Mouse (Mus musculus) 3T3-L1 (cell line): ENCODE data around the gene Eif3g.

Experiments
- DNase-seq: peaks from one replicate; pipeline ENCODE4 v3.0.0-alpha.2; 2015; ENCODE audit warnings: low read depth, low spot score

Eif3g gene

GRCm38 (mm10) chr9:20898511-20899073 lies at the start of gene Eif3g:
Gene Eif3g (minus strand): TSS chr9:20898623.
- DNase-seq: peak; percentile 80

GRCm38 (mm10) chr9:20946066-20946880 lies 47.9 kb upstream of the Eif3g start:
- DNase-seq: peak; percentile 67

GRCm38 (mm10) chr9:20944697-20945370 lies 46.4 kb upstream of the Eif3g start:
- peak; percentile 78 for DNase-seq

DNA sequence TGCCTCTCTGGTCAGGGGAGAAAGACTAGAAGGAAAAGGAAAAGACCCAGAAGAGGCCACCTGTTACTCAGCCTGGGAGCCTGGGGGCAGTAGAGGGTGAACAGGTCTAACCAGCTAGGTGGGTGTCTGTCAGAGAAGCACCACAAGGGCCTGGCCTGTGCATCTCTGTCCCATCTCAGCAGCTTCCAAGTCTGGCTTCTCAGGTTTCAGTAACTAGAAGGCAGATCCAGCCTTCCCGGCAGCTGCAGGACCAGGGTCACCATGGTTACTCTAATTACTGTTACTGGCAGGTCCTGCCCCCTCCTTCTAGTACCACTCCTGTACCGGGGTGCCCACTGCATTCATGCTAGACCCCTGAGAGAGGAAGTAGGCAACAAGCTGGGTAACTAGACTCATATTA lies 45.5 kb upstream of the Eif3g start:
- peak; percentile 47 for DNase-seq

DNA sequence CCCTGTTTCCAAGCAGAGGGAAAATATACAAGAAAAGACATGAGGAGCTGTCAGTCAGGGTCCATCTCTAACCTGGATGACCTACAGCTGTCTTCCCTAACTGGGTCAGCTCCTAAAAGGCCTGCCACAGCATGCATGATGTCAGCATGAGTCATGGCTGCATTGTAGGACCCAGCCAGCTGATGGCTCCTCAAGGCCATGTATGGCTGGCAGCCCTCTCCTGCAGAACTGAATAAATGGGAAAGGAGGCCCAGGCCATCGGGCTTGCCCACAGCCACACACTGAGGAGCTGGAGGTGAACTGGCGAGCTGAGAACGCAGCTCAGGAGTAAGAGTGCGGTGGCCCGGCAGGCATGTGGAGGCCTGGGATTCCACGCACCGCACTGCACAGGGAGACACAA lies 45.0 kb upstream of the Eif3g start:
- peak; percentile 82 for DNase-seq

- no peak for DNase-seq
Observed at GRCm38 (mm10) chr9:20923258-20923657, 24.8 kb upstream of the Eif3g start.

DNA sequence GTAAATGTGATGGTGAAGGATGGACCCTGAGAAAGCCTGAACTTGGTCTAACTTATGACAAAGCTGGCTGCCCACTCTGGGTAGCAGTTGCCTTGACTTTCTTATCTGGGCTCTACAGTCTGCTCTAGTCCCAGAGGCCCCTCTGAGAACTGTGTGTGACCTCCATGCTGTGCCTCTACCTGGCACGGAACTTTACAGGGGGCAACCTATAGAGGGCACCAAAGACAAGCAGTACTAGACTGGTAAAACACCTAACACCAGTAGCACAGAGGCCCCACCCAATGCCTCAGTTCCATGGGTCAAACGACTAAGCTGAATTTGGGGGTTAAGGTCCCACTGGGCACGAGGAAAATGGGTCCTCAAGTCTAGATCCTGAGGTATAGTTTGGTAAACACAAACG lies 17.7 kb upstream of the Eif3g start:
- DNase-seq: peak; percentile 50

- no peak for DNase-seq
Observed at GRCm38 (mm10) chr9:20909948-20910347, 11.5 kb upstream of the Eif3g start.

DNA sequence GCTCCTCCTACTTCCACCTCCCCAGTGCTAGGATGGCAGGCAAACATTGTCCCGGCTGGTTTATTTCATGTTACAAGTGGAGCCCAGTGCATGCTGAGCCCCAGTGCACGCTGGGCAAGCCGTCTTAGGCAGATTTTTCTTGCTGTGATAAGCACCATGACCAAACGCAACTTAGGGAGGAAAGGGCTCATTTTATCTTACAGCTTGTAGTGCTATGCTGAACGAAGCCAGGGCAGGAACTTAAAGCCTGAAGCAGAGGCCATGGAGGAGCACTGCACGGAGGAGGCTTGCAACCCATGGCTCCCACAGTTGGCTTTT lies 3.7 kb upstream of the Eif3g start:
- no peak for DNase-seq

- peak; percentile 70 for DNase-seq
Observed at GRCm38 (mm10) chr9:20901466-20902173, 3.2 kb upstream of the Eif3g start.

DNA sequence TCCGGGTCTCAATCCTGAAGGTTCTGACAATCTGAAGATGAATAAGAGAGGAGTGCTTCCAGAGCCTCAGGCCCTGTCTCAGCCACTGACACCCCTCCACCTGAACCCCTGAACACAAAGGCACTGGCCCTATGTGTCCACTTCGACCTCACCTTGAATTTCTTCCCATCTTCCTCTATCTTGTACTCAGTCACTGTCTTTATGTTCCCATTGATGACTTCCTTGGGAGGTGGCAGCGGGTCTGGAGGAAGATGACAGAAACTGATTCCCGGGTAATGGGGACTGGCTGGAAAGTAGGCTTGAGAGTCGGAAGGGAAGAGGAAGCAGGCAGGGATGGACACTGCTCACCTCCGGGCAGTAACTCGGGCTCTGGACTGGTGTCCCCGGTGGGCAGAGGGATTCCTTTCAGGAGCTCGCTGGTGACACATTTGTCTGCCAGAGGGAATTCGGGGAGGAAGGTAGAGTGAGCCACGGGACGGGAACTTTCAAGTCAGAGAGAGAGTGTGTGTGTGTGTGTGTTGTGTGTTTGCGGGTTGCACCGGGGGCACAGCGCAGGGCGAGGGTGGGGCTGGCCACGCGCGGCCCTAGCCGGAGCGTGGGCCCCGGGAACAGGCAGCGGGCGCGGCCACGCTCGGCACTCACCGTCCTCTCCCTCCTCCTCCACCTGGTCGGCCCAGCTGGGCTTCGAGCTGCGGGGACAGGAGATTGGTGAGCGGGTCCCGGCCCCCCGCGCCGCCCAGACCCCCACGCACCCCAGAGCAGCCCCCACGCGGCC lies 500 bp downstream of the Eif3g start:
- peak; percentile 24 for DNase-seq

GRCm38 (mm10) chr9:20895382-20895781 lies 3.0 kb downstream of the Eif3g start:
- DNase-seq: no peak

- DNase-seq: no peak
Observed at GRCm38 (mm10) chr9:20894629-20895028, 3.8 kb downstream of the Eif3g start.

DNA sequence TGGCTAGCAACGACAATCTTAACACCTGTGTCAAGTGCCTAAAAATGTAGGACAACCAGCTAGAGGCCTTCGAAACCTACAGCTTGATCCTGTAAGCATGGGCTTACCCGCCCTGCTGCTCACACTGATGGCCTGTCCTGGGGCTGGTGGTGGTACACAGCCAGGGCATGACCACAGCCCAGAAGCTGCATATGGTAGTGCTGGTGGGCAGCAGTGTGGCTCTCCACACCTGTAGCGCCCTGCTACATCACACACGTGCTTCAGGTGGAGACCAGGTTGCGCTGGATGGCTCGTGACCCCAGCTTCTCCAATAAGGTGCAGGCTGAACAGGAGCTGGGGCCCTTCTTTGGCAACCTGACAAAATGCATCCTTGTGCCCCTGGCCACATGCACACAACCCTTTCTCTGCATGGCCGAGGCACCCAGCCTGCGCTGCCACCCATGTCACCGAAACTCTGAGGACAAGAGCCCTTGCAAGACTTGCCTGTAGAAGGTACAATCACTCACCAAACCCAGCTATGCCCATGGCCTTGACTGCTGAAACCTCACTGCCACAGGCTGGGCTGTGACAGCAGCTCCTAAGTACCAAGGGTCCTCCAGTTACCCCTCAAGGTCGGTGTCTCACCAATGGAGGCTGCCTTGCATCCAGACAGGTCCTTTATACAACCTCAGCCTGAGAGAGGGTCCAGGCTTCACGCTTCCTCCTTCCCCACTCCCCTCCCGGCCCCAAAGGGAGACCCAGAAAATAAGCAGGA lies 4.7 kb downstream of the Eif3g start:
- DNase-seq: no peak

- no peak for DNase-seq
Observed at GRCm38 (mm10) chr9:20893069-20893468, 5.4 kb downstream of the Eif3g start.

- peak; percentile 45 for DNase-seq
Observed at GRCm38 (mm10) chr9:20892104-20892653, 6.2 kb downstream of the Eif3g start.

GRCm38 (mm10) chr9:20891339-20892103 lies 6.9 kb downstream of the Eif3g start:
- no peak for DNase-seq

- DNase-seq: no peak
Observed at GRCm38 (mm10) chr9:20890411-20890810, 8.0 kb downstream of the Eif3g start.
